Mouse (Mus musculus) intestine, embryonic 14.5 days (tissue): Measurements from ENCODE around the gene Prkn. TPM values are rescaled to one million over a fixed set of nuclear protein-coding genes. Genes with fewer than 3 reads are reported as not detected.

Experiments used
- ATAC-seq: fragments of 200-750 bp; cut with Nextera tagmentation; replicated peaks from 2 replicates; pipeline ENCODE4 v1.8.0; 2017; ENCODE audit warnings: low read depth, moderate number of reproducible peaks, moderate TSS enrichment, moderate library complexity; ENCODE audit not compliant: low FRiP score, low TSS enrichment
- DNase-seq: peaks from one replicate; pipeline ENCODE4 v3.0.0-alpha.2; 2018; ENCODE audit warnings: low spot score
- H3K27ac ChIP-seq: fragments of 300-500 bp; sonication (generic); 2 replicates; pipeline ENCODE4 v1.5.1; 2014; ENCODE audit warnings: low read depth, mild to moderate bottlenecking, control low read depth
- H3K27me3 ChIP-seq: fragments of 300-500 bp; sonication (generic); replicated peaks from 2 replicates; pipeline ENCODE4 v1.6.1; 2014; ENCODE audit warnings: low read length, control low read depth; ENCODE audit not compliant: control insufficient read depth, insufficient read depth
- H3K36me3 ChIP-seq: fragments of 300-500 bp; sonication (generic); 2 replicates; pipeline ENCODE4 v1.6.1; 2014; ENCODE audit warnings: low read length, control low read depth; ENCODE audit not compliant: control insufficient read depth, insufficient read depth
- H3K4me1 ChIP-seq: fragments of 300-500 bp; sonication (generic); replicated peaks from 2 replicates; pipeline ENCODE4 v1.6.1; 2014; ENCODE audit warnings: low read length, control low read depth, mixed read lengths; ENCODE audit not compliant: control insufficient read depth, insufficient read depth
- H3K4me2 ChIP-seq: fragments of 300-500 bp; sonication (generic); 2 replicates; pipeline ENCODE4 v1.6.1; 2014; ENCODE audit warnings: low read length
- H3K4me3 ChIP-seq: fragments of 300-500 bp; sonication (generic); 2 replicates; pipeline ENCODE4 v1.5.1; 2014; ENCODE audit warnings: low read depth, low read length, control low read depth, mixed read lengths
- H3K9ac ChIP-seq: fragments of 300-500 bp; sonication (generic); 2 replicates; pipeline ENCODE4 v1.6.1; 2014; ENCODE audit warnings: mild to moderate bottlenecking, low read length
- H3K9me3 ChIP-seq: fragments of 300-500 bp; sonication (generic); 2 replicates; pipeline ENCODE4 v1.6.1; 2016; ENCODE audit warnings: low read length, control low read depth; ENCODE audit not compliant: control insufficient read depth
- WGBS: fragments of 180-500 bp; shearing (Covaris S2); extraction: QIAGEN DNeasy Blood & Tissue Kit; methylation state at CpG from one replicate; pipeline ENCODE4 v1.1.7; 2014; 5-methylcytosine and 5-hydroxymethylcytosine counted together
- polyA plus RNA-seq: library from polyadenylated mRNA; unstranded; fragments of >200 nt; fragmentation: Nextera tagmentation; extraction: Ambion mirVana; gene quantifications from 2 replicates; pipeline ENCODE4 v1.2.1, GENCODE M21; 2014

Gene Prkn
- polyA plus RNA-seq, 1 experiment from 2014 or later, result 2.3 TPM

- H3K9ac ChIP-seq, result no peak overlapping the region
- ATAC-seq (no peak), DNase-seq (no peak)
- no peaks in the 10 kb centered on the region for H3K27me3 ChIP-seq
- H3K4me1 ChIP-seq, result no peaks in the 10 kb centered on the region
- no peak overlapping the region for H3K27ac ChIP-seq
- H3K4me3 ChIP-seq, result no peak overlapping the region
- no peaks in the 10 kb centered on the region for H3K9me3 ChIP-seq
- no peak overlapping the region for H3K4me2 ChIP-seq
- H3K36me3 ChIP-seq, result no peaks in the 10 kb centered on the region
- WGBS, result 66% methylated on average over 8 of the region's 8 CpGs
These were observed 491.9 kb downstream of the Prkn start for GRCm38 (mm10) chr17:11332081-11332480.

GRCm38 (mm10) chr17:11333741-11334140, 493.6 kb downstream of the Prkn start:
- Histone ChIP-seq H3K4me3 (no peak overlapping the region), H3K9me3 (no peaks in the 10 kb centered on the region), H3K27me3 (no peaks in the 10 kb centered on the region), H3K4me1 (no peaks in the 10 kb centered on the region), H3K27ac (no peak overlapping the region), H3K9ac (no peak overlapping the region), H3K36me3 (no peaks in the 10 kb centered on the region), H3K4me2 (no peak overlapping the region)
- WGBS, result 65% methylated on average over 3 of the region's 3 CpGs
- ATAC-seq, result no peak
- no peak for DNase-seq

GRCm38 (mm10) chr17:11336156-11336555, 496.0 kb downstream of the Prkn start:
- ATAC-seq, result no peak
- Histone ChIP-seq H3K27ac (no peak overlapping the region), H3K9me3 (no peaks in the 10 kb centered on the region), H3K27me3 (no peaks in the 10 kb centered on the region), H3K36me3 (no peaks in the 10 kb centered on the region), H3K4me3 (no peak overlapping the region), H3K4me1 (no peaks in the 10 kb centered on the region), H3K9ac (no peak overlapping the region), H3K4me2 (no peak overlapping the region)
- 63% methylated on average over 1 of the region's 1 CpGs for WGBS
- no peak for DNase-seq

GRCm38 (mm10) chr17:11340368-11340767, 500.2 kb downstream of the Prkn start:
- Histone ChIP-seq H3K9me3 (no peaks in the 10 kb centered on the region), H3K9ac (no peak overlapping the region), H3K4me3 (no peak overlapping the region), H3K4me2 (no peak overlapping the region), H3K36me3 (no peaks in the 10 kb centered on the region), H3K27me3 (no peaks in the 10 kb centered on the region), H3K27ac (no peak overlapping the region), H3K4me1 (no peaks in the 10 kb centered on the region)
- ATAC-seq (no peak), DNase-seq (no peak)
- 74% methylated on average over 4 of the region's 4 CpGs for WGBS

GRCm38 (mm10) chr17:11346310-11346709, 506.1 kb downstream of the Prkn start:
- H3K27ac ChIP-seq, result no peak overlapping the region

GRCm38 (mm10) chr17:11352778-11353552, 512.8 kb downstream of the Prkn start:
- H3K36me3 ChIP-seq, result no peaks in the 10 kb centered on the region
- no peaks in the 10 kb centered on the region for H3K9me3 ChIP-seq
- no peak for DNase-seq
- no peak overlapping the region for H3K4me2 ChIP-seq
- H3K27me3 ChIP-seq, result no peaks in the 10 kb centered on the region
- H3K9ac ChIP-seq, result no peak overlapping the region
- WGBS, result 42% methylated on average over 1 of the region's 1 CpGs
- no peak for ATAC-seq
- no peaks in the 10 kb centered on the region for H3K4me1 ChIP-seq
- H3K4me3 ChIP-seq, result no peak overlapping the region
- H3K27ac ChIP-seq, result no peak overlapping the region

More at GRCm38 (mm10) chr17:11346310-11346709, 506.1 kb downstream of the Prkn start:
- Histone ChIP-seq H3K9me3 (no peaks in the 10 kb centered on the region), H3K4me1 (no peaks in the 10 kb centered on the region), H3K27me3 (no peaks in the 10 kb centered on the region), H3K4me2 (no peak overlapping the region), H3K9ac (no peak overlapping the region), H3K36me3 (no peaks in the 10 kb centered on the region), H3K4me3 (no peak overlapping the region)
- no peak for ATAC-seq
- 90% methylated on average over 1 of the region's 1 CpGs for WGBS
- no peak for DNase-seq

- no peaks in the 10 kb centered on the region for H3K9me3 ChIP-seq
- ATAC-seq (no peak), DNase-seq (no peak)
- no peaks in the 10 kb centered on the region for H3K27me3 ChIP-seq
- no peaks in the 10 kb centered on the region for H3K36me3 ChIP-seq
- WGBS, result 79% methylated on average over 4 of the region's 4 CpGs
- H3K9ac ChIP-seq, result no peak overlapping the region
- no peak overlapping the region for H3K27ac ChIP-seq
- no peak overlapping the region for H3K4me2 ChIP-seq
- H3K4me1 ChIP-seq, result no peaks in the 10 kb centered on the region
- H3K4me3 ChIP-seq, result no peak overlapping the region
These were observed 513.4 kb downstream of the Prkn start for GRCm38 (mm10) chr17:11353553-11353945.

- ATAC-seq, result no peak
- WGBS, result 83% methylated on average over 7 of the region's 7 CpGs
These were observed 514.2 kb downstream of the Prkn start for GRCm38 (mm10) chr17:11354348-11354747.

GRCm38 (mm10) chr17:11375461-11375860, 535.3 kb downstream of the Prkn start:
- H3K9ac ChIP-seq, result no peak overlapping the region
- 85% methylated on average over 2 of the region's 2 CpGs for WGBS
- no peaks in the 10 kb centered on the region for H3K4me1 ChIP-seq
- no peak overlapping the region for H3K27ac ChIP-seq
- H3K4me3 ChIP-seq, result no peak overlapping the region
- no peaks in the 10 kb centered on the region for H3K36me3 ChIP-seq
- H3K4me2 ChIP-seq, result no peak overlapping the region
- ATAC-seq (no peak), DNase-seq (no peak)
- no peaks in the 10 kb centered on the region for H3K27me3 ChIP-seq
- no peaks in the 10 kb centered on the region for H3K9me3 ChIP-seq

More at GRCm38 (mm10) chr17:11354348-11354747, 514.2 kb downstream of the Prkn start:
- no peak overlapping the region for H3K4me2 ChIP-seq
- no peaks in the 10 kb centered on the region for H3K36me3 ChIP-seq
- no peak overlapping the region for H3K27ac ChIP-seq
- no peaks in the 10 kb centered on the region for H3K9me3 ChIP-seq
- H3K4me1 ChIP-seq, result no peaks in the 10 kb centered on the region
- H3K9ac ChIP-seq, result no peak overlapping the region
- no peaks in the 10 kb centered on the region for H3K27me3 ChIP-seq
- DNase-seq, result no peak
- no peak overlapping the region for H3K4me3 ChIP-seq
